Mouse (Mus musculus): ENCODE data around the gene Pla2g4e. TPM values are rescaled to one million over a fixed set of nuclear protein-coding genes. Genes with fewer than 3 reads are reported as not detected.

The Pla2g4e gene
- polyA plus RNA-seq, 1 experiment from 2014 or later, result 0.05 TPM

DNA sequence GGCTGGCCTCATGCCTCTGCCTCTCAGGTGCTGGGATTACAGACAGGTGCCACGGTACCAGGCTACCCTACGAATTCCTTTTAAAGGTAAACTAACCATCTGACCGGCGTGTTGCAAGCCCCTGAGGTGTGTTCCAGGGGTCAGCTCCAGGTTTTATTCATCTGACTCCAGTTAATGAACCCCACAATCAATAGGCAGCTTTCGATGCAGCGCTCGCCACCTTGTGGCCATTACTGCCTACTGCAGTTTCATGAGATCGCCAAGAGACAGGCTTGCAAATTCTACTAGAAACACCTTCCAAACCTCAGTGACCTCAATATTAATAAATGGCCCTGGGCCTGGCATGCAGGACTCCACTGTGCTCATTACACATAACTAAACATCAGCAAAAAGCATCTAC lies 34.8 kb upstream of the Pla2g4e start:
- ATAC-seq (ENCODE audit: insufficient read depth, low FRiP score, low TSS enrichment) (no peak), DNase-seq (ENCODE audit: low spot score) (peak; percentile 61)
- no peaks in the 10 kb centered on the region for H3K27me3 ChIP-seq (ENCODE audit: control insufficient read depth, insufficient read depth, low read length)
- WGBS, result 16% methylated on average over 8 of the region's 8 CpGs
- H3K4me3 ChIP-seq (ENCODE audit: low read depth, low read length), result no peak overlapping the region
- no peaks in the 10 kb centered on the region for H3K36me3 ChIP-seq (ENCODE audit: control insufficient read depth, insufficient read depth, low read length)
- H3K4me1 ChIP-seq (ENCODE audit: control insufficient read depth, insufficient read depth, low read length), result no peaks in the 10 kb centered on the region
- no peak overlapping the region for H3K9ac ChIP-seq (ENCODE audit: low read length)
- no peak overlapping the region for H3K4me2 ChIP-seq (ENCODE audit: low read depth)
- no peak overlapping the region for H3K27ac ChIP-seq (ENCODE audit: low read depth, low read length)
- no peaks in the 10 kb centered on the region for H3K9me3 ChIP-seq (ENCODE audit: control insufficient read depth, low read length)

- Histone ChIP-seq H3K36me3 (ENCODE audit: control insufficient read depth, insufficient read depth, low read length) (no peaks in the 10 kb centered on the region), H3K4me2 (ENCODE audit: low read depth) (no peak overlapping the region), H3K27ac (ENCODE audit: low read depth, low read length) (no peak overlapping the region), H3K9me3 (ENCODE audit: control insufficient read depth, low read length) (no peaks in the 10 kb centered on the region), H3K9ac (ENCODE audit: low read length) (no peak overlapping the region), H3K4me1 (ENCODE audit: control insufficient read depth, insufficient read depth, low read length) (no peaks in the 10 kb centered on the region), H3K27me3 (ENCODE audit: control insufficient read depth, insufficient read depth, low read length) (no peaks in the 10 kb centered on the region), H3K4me3 (ENCODE audit: low read depth, low read length) (no peak overlapping the region)
- ATAC-seq (ENCODE audit: insufficient read depth, low FRiP score, low TSS enrichment), result no peak
- WGBS, result 84% methylated on average over 4 of the region's 4 CpGs
- no peak for DNase-seq (ENCODE audit: low spot score)
Measured at GRCm38 (mm10) chr2:120276951-120277350, 31.8 kb upstream of the Pla2g4e start.

GRCm38 (mm10) chr2:120268635-120269034 lies 23.5 kb upstream of the Pla2g4e start:
- Histone ChIP-seq H3K9me3 (ENCODE audit: control insufficient read depth, low read length) (no peaks in the 10 kb centered on the region), H3K4me1 (ENCODE audit: control insufficient read depth, insufficient read depth, low read length) (no peaks in the 10 kb centered on the region), H3K9ac (ENCODE audit: low read length) (no peak overlapping the region), H3K27me3 (ENCODE audit: control insufficient read depth, insufficient read depth, low read length) (no peaks in the 10 kb centered on the region), H3K4me3 (ENCODE audit: low read depth, low read length) (no peak overlapping the region), H3K27ac (ENCODE audit: low read depth, low read length) (no peak overlapping the region), H3K36me3 (ENCODE audit: control insufficient read depth, insufficient read depth, low read length) (no peaks in the 10 kb centered on the region), H3K4me2 (ENCODE audit: low read depth) (peak overlapping the region; percentile 12; the same call in 1 of the 2 replicates)
- no peak for ATAC-seq (ENCODE audit: insufficient read depth, low FRiP score, low TSS enrichment)
- peak; percentile 38 for DNase-seq (ENCODE audit: low spot score)
- WGBS, result 1% methylated on average over 9 of the region's 9 CpGs

- H3K9ac ChIP-seq (ENCODE audit: low read length), result no peak overlapping the region
Measured at GRCm38 (mm10) chr2:120265523-120265922, 20.4 kb upstream of the Pla2g4e start.

DNA sequence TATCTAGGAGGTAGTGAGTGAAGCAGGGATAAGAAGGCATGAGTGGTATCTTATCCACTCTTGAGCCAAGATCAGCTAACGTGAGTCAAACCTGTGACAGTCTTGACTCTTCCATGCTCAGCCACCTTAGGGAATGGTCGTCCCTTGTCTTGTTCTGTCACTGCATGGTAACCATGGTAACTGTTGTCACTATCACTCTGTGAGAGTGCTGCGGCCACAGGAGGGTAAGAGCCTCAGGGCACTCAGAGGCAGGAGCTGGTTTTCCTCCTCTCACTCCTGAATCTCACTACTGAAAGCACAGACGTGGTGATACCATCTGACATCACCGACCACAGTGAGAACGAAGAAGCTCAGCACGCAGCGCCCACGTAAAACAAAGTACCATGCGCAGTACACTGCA lies 19.7 kb upstream of the Pla2g4e start:
- Histone ChIP-seq H3K27me3 (ENCODE audit: control insufficient read depth, insufficient read depth, low read length) (no peaks in the 10 kb centered on the region), H3K36me3 (ENCODE audit: control insufficient read depth, insufficient read depth, low read length) (no peaks in the 10 kb centered on the region), H3K4me3 (ENCODE audit: low read depth, low read length) (no peak overlapping the region), H3K27ac (ENCODE audit: low read depth, low read length) (no peak overlapping the region), H3K9ac (ENCODE audit: low read length) (no peak overlapping the region), H3K9me3 (ENCODE audit: control insufficient read depth, low read length) (no peaks in the 10 kb centered on the region), H3K4me2 (ENCODE audit: low read depth) (no peak overlapping the region), H3K4me1 (ENCODE audit: control insufficient read depth, insufficient read depth, low read length) (no peaks in the 10 kb centered on the region)
- no peak for ATAC-seq (ENCODE audit: insufficient read depth, low FRiP score, low TSS enrichment)
- DNase-seq (ENCODE audit: low spot score), result no peak
- 67% methylated on average over 10 of the region's 10 CpGs for WGBS

More at GRCm38 (mm10) chr2:120265523-120265922, 20.4 kb upstream of the Pla2g4e start:
- Histone ChIP-seq H3K27me3 (ENCODE audit: control insufficient read depth, insufficient read depth, low read length) (no peaks in the 10 kb centered on the region), H3K4me3 (ENCODE audit: low read depth, low read length) (no peak overlapping the region), H3K4me2 (ENCODE audit: low read depth) (no peak overlapping the region), H3K27ac (ENCODE audit: low read depth, low read length) (no peak overlapping the region), H3K36me3 (ENCODE audit: control insufficient read depth, insufficient read depth, low read length) (no peaks in the 10 kb centered on the region), H3K9me3 (ENCODE audit: control insufficient read depth, low read length) (no peaks in the 10 kb centered on the region), H3K4me1 (ENCODE audit: control insufficient read depth, insufficient read depth, low read length) (no peaks in the 10 kb centered on the region)
- 75% methylated on average over 6 of the region's 6 CpGs for whole genome bisulfite sequencing
- DNase-seq (ENCODE audit: low spot score) (no peak), ATAC-seq (ENCODE audit: insufficient read depth, low FRiP score, low TSS enrichment) (no peak)

DNA sequence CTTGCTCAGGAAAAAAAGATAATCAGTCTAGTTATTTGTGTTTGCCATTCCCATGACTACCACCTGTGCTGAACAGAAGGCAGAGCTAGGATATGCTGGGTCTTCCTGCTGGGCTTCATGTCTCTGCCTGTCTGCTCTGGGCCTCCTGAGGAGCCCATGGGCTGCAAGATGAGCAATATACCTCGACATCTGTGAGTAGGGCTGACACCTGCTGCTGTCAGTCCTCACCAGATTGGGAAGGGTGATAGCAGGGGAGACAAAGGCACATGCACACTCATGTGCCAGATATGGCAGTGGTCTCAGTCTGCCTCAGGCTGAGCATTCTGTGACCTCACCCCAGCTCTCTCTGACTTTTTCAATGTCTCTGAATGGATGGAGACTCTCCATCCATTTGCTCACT lies 17.7 kb upstream of the Pla2g4e start:
- no peaks in the 10 kb centered on the region for H3K9me3 ChIP-seq (ENCODE audit: control insufficient read depth, low read length)
- ATAC-seq (ENCODE audit: insufficient read depth, low FRiP score, low TSS enrichment) (no peak), DNase-seq (ENCODE audit: low spot score) (no peak)
- 35% methylated on average over 1 of the region's 1 CpGs for WGBS
- no peak overlapping the region for H3K4me3 ChIP-seq (ENCODE audit: low read depth, low read length)
- H3K27ac ChIP-seq (ENCODE audit: low read depth, low read length), result no peak overlapping the region
- H3K4me2 ChIP-seq (ENCODE audit: low read depth), result no peak overlapping the region
- H3K9ac ChIP-seq (ENCODE audit: low read length), result no peak overlapping the region
- no peaks in the 10 kb centered on the region for H3K4me1 ChIP-seq (ENCODE audit: control insufficient read depth, insufficient read depth, low read length)
- H3K27me3 ChIP-seq (ENCODE audit: control insufficient read depth, insufficient read depth, low read length), result no peaks in the 10 kb centered on the region
- H3K36me3 ChIP-seq (ENCODE audit: control insufficient read depth, insufficient read depth, low read length), result no peaks in the 10 kb centered on the region

GRCm38 (mm10) chr2:120261346-120261745 lies 16.2 kb upstream of the Pla2g4e start:
- no peaks in the 10 kb centered on the region for H3K36me3 ChIP-seq (ENCODE audit: control insufficient read depth, insufficient read depth, low read length)
- H3K27me3 ChIP-seq (ENCODE audit: control insufficient read depth, insufficient read depth, low read length), result no peaks in the 10 kb centered on the region
- WGBS, result 84% methylated on average over 3 of the region's 3 CpGs
- no peaks in the 10 kb centered on the region for H3K4me1 ChIP-seq (ENCODE audit: control insufficient read depth, insufficient read depth, low read length)
- H3K27ac ChIP-seq (ENCODE audit: low read depth, low read length), result no peak overlapping the region
- no peaks in the 10 kb centered on the region for H3K9me3 ChIP-seq (ENCODE audit: control insufficient read depth, low read length)
- no peak overlapping the region for H3K9ac ChIP-seq (ENCODE audit: low read length)
- no peak for ATAC-seq (ENCODE audit: insufficient read depth, low FRiP score, low TSS enrichment)
- no peak for DNase-seq (ENCODE audit: low spot score)
- no peak overlapping the region for H3K4me3 ChIP-seq (ENCODE audit: low read depth, low read length)
- H3K4me2 ChIP-seq (ENCODE audit: low read depth), result no peak overlapping the region

- DNase-seq (ENCODE audit: low spot score) (no peak), ATAC-seq (ENCODE audit: insufficient read depth, low FRiP score, low TSS enrichment) (no peak)
- H3K4me2 ChIP-seq (ENCODE audit: low read depth), result no peak overlapping the region
- H3K27ac ChIP-seq (ENCODE audit: low read depth, low read length), result no peak overlapping the region
- no peak overlapping the region for H3K9ac ChIP-seq (ENCODE audit: low read length)
- no peaks in the 10 kb centered on the region for H3K36me3 ChIP-seq (ENCODE audit: control insufficient read depth, insufficient read depth, low read length)
- H3K4me1 ChIP-seq (ENCODE audit: control insufficient read depth, insufficient read depth, low read length), result no peaks in the 10 kb centered on the region
- H3K27me3 ChIP-seq (ENCODE audit: control insufficient read depth, insufficient read depth, low read length), result no peaks in the 10 kb centered on the region
- H3K9me3 ChIP-seq (ENCODE audit: control insufficient read depth, low read length), result no peaks in the 10 kb centered on the region
- no peak overlapping the region for H3K4me3 ChIP-seq (ENCODE audit: low read depth, low read length)
Measured at GRCm38 (mm10) chr2:120256259-120256658, 11.1 kb upstream of the Pla2g4e start.

DNA sequence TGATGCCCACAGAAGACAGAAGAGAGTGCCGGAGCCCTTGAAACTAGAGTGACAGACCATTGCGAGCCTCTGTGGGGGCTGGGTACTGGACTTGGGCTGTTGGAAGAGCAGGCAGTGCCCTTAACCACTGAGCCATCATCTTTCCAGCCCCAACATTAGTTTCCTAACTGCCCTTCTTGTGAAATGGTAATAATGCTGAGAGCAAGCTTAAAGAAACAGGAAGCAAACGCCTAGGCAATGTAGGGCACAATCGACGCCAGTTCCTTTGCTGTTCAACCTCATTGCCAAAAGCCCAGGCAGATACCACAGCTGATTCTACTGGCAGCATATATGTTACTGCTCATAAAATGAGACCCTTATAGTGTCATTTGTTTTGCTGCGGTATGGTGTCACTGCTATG lies 7.5 kb upstream of the Pla2g4e start:
- H3K4me1 ChIP-seq (ENCODE audit: control insufficient read depth, insufficient read depth, low read length), result no peaks in the 10 kb centered on the region
- no peak for DNase-seq (ENCODE audit: low spot score)
- H3K27ac ChIP-seq (ENCODE audit: low read depth, low read length), result no peak overlapping the region
- ATAC-seq (ENCODE audit: insufficient read depth, low FRiP score, low TSS enrichment), result no peak
- no peak overlapping the region for H3K4me3 ChIP-seq (ENCODE audit: low read depth, low read length)
- H3K9ac ChIP-seq (ENCODE audit: low read length), result no peak overlapping the region
- H3K9me3 ChIP-seq (ENCODE audit: control insufficient read depth, low read length), result no peaks in the 10 kb centered on the region
- no peak overlapping the region for H3K4me2 ChIP-seq (ENCODE audit: low read depth)
- 87% methylated on average over 6 of the region's 6 CpGs for WGBS
- no peaks in the 10 kb centered on the region for H3K36me3 ChIP-seq (ENCODE audit: control insufficient read depth, insufficient read depth, low read length)
- no peaks in the 10 kb centered on the region for H3K27me3 ChIP-seq (ENCODE audit: control insufficient read depth, insufficient read depth, low read length)
